Mouse (Mus musculus): ENCODE data around the gene Tnrc6b. TPM values are rescaled to one million over a fixed set of nuclear protein-coding genes. Genes with fewer than 3 reads are reported as not detected.
"Not testable (repeated sequence)": the region's sequence is repeated elsewhere in the genome, so short reads cannot be mapped to it uniquely, and the experiment has no call there.

Gene Tnrc6b
- polyA plus RNA-seq, 1 experiment from 2014 or later, result 40.1 TPM

DNA sequence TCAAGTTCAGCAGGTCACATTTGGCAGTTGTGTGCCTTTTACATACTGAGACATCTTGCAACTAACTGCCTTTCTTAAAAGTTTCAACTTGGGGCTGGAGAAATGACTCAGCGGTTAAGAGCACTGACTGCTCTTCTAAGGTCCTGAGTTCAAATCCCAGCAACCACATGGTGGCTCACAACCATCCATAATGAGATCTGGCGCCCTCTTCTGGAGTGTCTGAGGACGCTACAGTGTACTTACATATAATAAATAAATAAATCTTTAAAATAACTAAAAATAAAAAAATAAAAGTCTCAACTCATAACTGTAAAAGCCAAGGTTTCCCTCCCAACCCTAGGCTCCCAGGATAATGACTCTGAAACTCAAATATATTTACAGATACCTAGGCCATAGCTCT is 141.4 kb downstream of the Tnrc6b start:
- H3K9me3 ChIP-seq (replicated peaks); DNase-seq (ENCODE audit: low spot score); H3K27me3 ChIP-seq (ENCODE audit: low read depth, poor library complexity, severe bottlenecking); H3K27ac ChIP-seq; H3K4me1 ChIP-seq; H3K4me3 ChIP-seq: not testable (repeated sequence)
- 92% methylated on average over 3 of the region's 3 CpGs for WGBS
- peaks cover 36% of the 10 kb centered on the region for H3K36me3 ChIP-seq

DNA sequence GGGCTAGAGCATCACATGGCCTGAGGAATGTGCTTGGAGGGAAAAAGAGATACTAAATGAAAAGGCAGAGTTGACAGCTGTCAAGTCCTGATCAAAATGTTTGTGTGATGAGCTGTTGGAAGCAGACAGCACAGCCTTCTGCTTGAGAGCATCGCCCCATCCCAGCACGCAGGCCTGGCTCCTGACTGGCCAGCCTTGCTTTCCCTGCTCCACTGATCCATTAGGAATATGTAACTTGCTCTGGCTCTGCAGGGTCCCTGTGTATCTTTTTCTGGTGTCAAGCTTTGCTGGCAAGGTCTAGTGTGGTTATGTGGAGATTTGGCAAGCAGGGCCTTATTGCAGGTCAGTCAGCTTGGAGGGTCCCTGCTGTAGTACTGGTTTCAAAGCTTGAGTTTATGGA is 148.3 kb downstream of the Tnrc6b start:
- peaks cover 21% of the 10 kb centered on the region for H3K36me3 ChIP-seq
- no peaks in the 10 kb centered on the region for H3K27me3 ChIP-seq (ENCODE audit: low read depth, poor library complexity, severe bottlenecking)
- H3K27ac ChIP-seq, result no peak overlapping the region
- no peaks in the 10 kb centered on the region for H3K9me3 ChIP-seq (replicated peaks)
- DNase-seq (ENCODE audit: low spot score), result no peak
- no peaks in the 10 kb centered on the region for H3K4me1 ChIP-seq
- H3K4me3 ChIP-seq, result no peak overlapping the region
- WGBS, result 97% methylated on average over 2 of the region's 2 CpGs

DNA sequence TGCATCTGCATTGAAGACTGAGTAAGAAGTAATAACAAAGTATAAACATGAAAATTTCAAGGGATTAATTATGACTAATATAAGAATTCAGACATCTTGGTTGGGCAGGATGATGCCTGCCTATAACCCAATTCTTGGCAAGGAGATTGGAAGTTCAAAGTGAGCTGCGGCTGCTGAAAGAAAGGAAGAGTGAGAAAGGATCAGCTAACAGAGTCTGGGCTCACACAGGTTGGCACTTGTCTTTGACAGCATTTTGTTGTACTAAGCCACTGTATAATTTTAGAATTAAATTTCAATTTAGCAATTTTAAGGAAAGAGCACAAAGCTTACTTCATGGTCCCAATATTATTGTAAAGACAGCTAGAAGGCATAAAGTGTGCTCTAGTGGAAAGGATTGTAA is 150.2 kb downstream of the Tnrc6b start:
- 100% methylated on average over 1 of the region's 1 CpGs for WGBS
- no peak for DNase-seq (ENCODE audit: low spot score)
- no peak overlapping the region for H3K4me3 ChIP-seq
- H3K36me3 ChIP-seq, result peaks cover 37% of the 10 kb centered on the region
- no peaks in the 10 kb centered on the region for H3K9me3 ChIP-seq (replicated peaks)
- H3K4me1 ChIP-seq, result no peaks in the 10 kb centered on the region
- no peaks in the 10 kb centered on the region for H3K27me3 ChIP-seq (ENCODE audit: low read depth, poor library complexity, severe bottlenecking)
- no peak overlapping the region for H3K27ac ChIP-seq

DNA sequence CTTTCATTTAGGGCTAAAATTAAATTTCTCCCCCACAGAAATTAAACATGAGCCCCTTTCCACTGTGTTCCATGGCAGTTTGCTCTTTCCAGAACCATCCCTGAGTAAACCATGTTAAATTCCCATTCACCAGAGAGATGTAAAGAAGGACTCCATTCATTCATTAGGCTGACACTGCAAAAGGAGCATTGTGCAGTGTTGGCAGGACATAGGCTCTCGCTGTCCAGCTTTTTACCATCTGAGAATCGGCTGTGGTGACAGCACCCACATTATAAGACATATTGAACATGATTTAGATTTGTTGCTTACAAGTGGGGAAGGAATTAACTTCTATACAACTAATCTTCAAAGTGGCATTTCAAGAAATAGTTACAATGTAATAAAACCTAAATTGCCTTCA is 150.9 kb downstream of the Tnrc6b start:
- no peak overlapping the region for H3K27ac ChIP-seq

DNA sequence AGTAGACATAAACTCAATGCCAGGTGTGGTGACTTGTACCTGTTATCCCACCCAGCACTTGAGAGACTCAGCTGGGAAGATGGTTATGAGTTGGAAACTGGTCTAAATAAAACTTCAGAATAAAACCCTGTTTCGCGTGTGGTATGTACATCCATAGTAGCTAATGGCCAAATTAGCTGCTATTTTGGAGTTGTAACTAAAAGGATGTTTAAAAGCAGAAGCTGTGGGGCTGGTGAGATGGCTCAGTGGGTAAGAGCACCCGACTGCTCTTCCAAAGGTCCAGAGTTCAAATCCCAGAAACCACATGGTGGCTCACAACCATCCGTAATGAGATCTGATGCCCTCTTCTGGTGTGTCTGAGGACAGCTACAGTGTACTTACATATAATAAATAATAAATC is 157.5 kb downstream of the Tnrc6b start:
- not testable (repeated sequence) for DNase-seq (ENCODE audit: low spot score); H3K27ac ChIP-seq
- 95% methylated on average over 4 of the region's 4 CpGs for WGBS

More for the DNA sequence above, 150.9 kb downstream of the Tnrc6b start:
- Histone ChIP-seq H3K9me3 (replicated peaks) (no peaks in the 10 kb centered on the region), H3K27me3 (ENCODE audit: low read depth, poor library complexity, severe bottlenecking) (no peaks in the 10 kb centered on the region), H3K4me3 (no peak overlapping the region), H3K4me1 (no peaks in the 10 kb centered on the region), H3K36me3 (peaks cover 44% of the 10 kb centered on the region)
- 97% methylated on average over 2 of the region's 2 CpGs for WGBS
- no peak for DNase-seq (ENCODE audit: low spot score)

DNA sequence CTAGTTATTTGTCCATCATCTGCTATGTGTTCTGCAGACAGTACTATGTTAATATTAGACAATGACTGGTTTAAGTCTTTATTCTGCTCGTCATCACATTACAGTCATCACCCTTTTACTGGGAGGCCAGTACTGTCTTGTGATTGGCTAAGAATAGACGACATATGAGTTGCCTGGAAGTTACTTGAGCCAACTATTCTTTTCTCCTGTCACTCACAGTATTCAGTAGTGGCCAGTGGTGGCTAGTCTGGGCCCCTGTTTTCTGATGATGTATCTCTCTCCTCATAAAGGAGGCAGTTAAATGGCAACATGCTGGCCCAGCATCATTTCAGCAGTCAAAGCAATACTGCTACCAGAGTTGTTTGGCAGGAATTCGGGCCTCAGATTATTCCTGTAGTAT is 163.6 kb downstream of the Tnrc6b start:
- Histone ChIP-seq H3K9me3 (replicated peaks) (no peaks in the 10 kb centered on the region), H3K27me3 (ENCODE audit: low read depth, poor library complexity, severe bottlenecking) (no peaks in the 10 kb centered on the region), H3K27ac (no peak overlapping the region), H3K4me1 (no peaks in the 10 kb centered on the region), H3K4me3 (no peak overlapping the region), H3K36me3 (peaks cover 44% of the 10 kb centered on the region)
- WGBS, result 89% methylated on average over 3 of the region's 3 CpGs
- DNase-seq (ENCODE audit: low spot score), result no peak

More for the DNA sequence above, 157.5 kb downstream of the Tnrc6b start:
- H3K4me3 ChIP-seq; H3K9me3 ChIP-seq (replicated peaks); H3K27me3 ChIP-seq (ENCODE audit: low read depth, poor library complexity, severe bottlenecking); H3K4me1 ChIP-seq: not testable (repeated sequence)
- peaks cover 39% of the 10 kb centered on the region for H3K36me3 ChIP-seq

DNA sequence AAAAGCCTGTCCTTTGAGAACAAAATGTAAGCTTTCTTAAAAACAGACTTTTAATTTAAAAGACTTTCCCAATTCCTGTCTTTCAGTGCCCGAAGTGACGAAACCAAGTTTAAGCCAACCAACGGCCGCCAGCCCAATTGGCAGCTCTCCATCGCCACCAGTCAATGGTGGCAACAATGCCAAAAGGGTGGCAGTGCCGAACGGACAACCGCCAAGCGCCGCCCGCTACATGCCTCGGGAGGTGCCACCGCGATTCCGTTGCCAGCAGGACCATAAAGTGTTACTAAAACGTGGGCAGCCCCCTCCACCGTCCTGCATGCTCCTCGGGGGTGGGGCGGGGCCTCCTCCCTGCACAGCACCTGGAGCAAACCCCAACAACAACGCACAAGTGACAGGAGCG is 165.1 kb downstream of the Tnrc6b start:
- Histone ChIP-seq H3K9me3 (replicated peaks) (no peaks in the 10 kb centered on the region), H3K27ac (no peak overlapping the region), H3K4me3 (no peak overlapping the region), H3K27me3 (ENCODE audit: low read depth, poor library complexity, severe bottlenecking) (no peaks in the 10 kb centered on the region), H3K36me3 (peaks cover 58% of the 10 kb centered on the region), H3K4me1 (no peaks in the 10 kb centered on the region)
- DNase-seq (ENCODE audit: low spot score), result no peak
- WGBS, result 86% methylated on average over 21 of the region's 21 CpGs

DNA sequence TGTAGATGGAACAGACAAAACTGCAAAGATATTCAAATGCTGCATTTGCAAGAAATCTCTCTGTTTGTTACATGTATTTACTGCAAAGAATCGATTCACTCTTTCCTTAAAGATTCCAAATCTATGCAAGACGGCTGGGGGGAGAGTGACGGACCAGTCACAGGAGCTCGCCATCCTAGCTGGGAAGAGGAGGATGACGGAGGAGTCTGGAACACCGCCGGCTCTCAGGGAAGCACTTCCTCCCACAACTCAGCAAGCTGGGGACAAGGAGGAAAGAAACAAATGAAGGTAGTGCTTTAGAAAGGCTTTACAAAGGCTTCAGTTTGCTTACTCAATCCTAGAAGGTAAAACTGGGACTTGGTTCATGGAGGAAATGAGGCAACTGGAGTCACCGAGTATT is 173.0 kb downstream of the Tnrc6b start:
- 91% methylated on average over 8 of the region's 8 CpGs for WGBS
- H3K36me3 ChIP-seq, result peaks cover 93% of the 10 kb centered on the region
- H3K4me1 ChIP-seq, result no peaks in the 10 kb centered on the region
- no peaks in the 10 kb centered on the region for H3K9me3 ChIP-seq (replicated peaks)
- H3K27me3 ChIP-seq (ENCODE audit: low read depth, poor library complexity, severe bottlenecking), result no peaks in the 10 kb centered on the region
- H3K27ac ChIP-seq, result no peak overlapping the region
- no peak for DNase-seq (ENCODE audit: low spot score)
- no peak overlapping the region for H3K4me3 ChIP-seq

DNA sequence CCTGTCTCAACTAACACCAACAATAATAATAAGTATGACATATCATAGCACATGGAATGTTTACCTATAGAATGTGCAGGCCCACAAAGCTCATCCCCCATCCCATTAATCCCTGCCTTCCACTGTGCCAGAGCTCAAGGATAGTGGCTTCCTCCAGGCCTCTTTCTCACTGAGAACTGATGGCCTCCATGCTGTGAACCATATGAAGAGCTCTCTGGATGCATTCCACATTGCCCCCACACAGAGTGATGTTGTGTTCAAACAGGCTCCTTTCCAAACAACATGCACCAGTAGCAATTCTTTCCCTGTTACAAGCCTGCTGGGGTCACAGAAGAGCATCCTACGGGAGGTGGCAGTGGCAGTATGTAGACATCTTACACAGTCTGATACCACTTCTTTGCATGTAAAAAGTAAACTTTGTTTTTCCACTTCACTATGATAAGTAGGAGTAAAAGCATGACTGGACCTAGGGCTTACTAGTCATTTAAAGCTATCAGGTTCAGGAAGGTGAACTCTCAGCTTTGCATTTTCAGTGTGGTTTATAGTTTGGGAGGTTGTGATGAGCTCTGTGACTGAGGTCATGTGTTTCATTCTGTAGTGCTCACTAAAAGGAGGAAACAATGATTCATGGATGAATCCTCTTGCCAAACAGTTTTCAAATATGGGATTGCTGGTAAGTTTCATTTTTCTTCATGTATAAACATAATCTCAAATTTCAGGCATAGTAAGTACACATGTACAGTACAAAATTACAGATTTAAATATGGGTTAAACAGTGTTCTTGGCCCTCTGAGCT is 175.4 kb downstream of the Tnrc6b start:
- 90% methylated on average over 1 of the region's 1 CpGs for WGBS
- no peaks in the 10 kb centered on the region for H3K4me1 ChIP-seq
- DNase-seq (ENCODE audit: low spot score), result no peak
- H3K9me3 ChIP-seq (replicated peaks), result no peaks in the 10 kb centered on the region
- no peaks in the 10 kb centered on the region for H3K27me3 ChIP-seq (ENCODE audit: low read depth, poor library complexity, severe bottlenecking)
- no peak overlapping the region for H3K27ac ChIP-seq
- peaks cover 93% of the 10 kb centered on the region for H3K36me3 ChIP-seq
- no peak overlapping the region for H3K4me3 ChIP-seq

DNA sequence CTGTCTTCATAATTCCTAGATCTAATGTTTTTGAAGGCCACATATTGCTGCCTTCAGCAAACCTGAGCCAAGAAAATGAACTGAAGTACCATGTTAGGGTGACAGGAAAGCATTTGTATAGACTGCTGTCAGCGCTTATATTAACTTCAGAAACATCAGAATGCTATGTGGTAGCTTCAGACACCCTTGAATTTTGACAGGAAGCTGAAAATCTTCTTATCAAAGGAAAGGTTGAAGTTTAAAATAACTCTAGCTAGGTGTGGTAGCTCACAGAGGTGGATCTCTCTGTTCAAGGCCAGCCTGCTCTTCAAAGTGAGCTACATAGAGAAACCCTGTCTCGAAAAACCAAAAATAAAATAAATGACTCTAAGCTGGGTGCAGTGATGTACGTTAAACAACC is 181.2 kb downstream of the Tnrc6b start:
- no peaks in the 10 kb centered on the region for H3K4me1 ChIP-seq
- H3K4me3 ChIP-seq, result no peak overlapping the region
- H3K9me3 ChIP-seq (replicated peaks), result no peaks in the 10 kb centered on the region
- DNase-seq (ENCODE audit: low spot score), result no peak
- peaks cover 96% of the 10 kb centered on the region for H3K36me3 ChIP-seq
- H3K27me3 ChIP-seq (ENCODE audit: low read depth, poor library complexity, severe bottlenecking), result no peaks in the 10 kb centered on the region
- 94% methylated on average over 3 of the region's 3 CpGs for WGBS
- no peak overlapping the region for H3K27ac ChIP-seq

DNA sequence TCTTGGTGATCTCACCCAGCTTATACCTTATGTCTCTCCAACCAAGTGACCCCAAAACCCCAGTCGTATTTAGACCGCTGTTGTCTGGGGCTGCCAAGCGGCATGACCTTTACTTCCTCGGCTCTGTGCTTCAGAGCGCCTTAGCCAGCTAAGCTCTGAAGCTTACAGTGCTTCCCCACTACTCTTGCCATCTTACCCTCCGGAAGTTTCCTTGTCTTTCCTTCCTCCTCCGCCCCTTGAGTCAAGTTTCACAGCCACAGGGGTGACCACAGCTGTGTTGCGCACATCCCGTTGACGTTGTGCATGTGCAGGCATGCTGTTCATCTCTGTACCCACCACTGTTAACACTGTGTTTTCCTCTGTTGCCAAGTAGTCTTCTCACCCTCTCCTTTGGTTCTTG is 185.6 kb downstream of the Tnrc6b start:
- Histone ChIP-seq H3K27ac (no peak overlapping the region), H3K36me3 (peaks cover 95% of the 10 kb centered on the region)
- no peak for DNase-seq (ENCODE audit: low spot score)

DNA sequence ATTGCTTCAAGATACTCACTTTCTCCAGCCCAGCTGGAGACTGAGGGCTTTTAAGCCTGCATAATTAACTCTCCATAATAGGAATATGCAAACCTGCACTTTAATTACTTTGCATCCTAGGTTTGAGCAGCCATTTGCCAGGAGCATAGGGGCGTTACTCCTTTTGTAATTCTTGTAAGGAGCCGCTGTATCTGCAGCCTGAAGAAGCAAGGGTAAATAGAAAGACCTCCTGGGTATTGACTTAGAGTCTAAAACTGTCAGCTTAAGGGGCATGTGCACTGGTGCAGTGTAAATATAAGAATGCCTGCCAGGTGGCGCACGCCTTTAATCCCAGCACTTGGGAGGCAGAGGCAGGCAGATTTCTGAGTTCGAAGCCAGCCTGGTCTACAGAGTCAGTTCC is 186.8 kb downstream of the Tnrc6b start:
- Histone ChIP-seq H3K4me1 (no peaks in the 10 kb centered on the region), H3K9me3 (replicated peaks) (no peaks in the 10 kb centered on the region), H3K27me3 (ENCODE audit: low read depth, poor library complexity, severe bottlenecking) (no peaks in the 10 kb centered on the region), H3K36me3 (peaks cover 99% of the 10 kb centered on the region), H3K4me3 (no peak overlapping the region), H3K27ac (no peak overlapping the region)
- DNase-seq (ENCODE audit: low spot score), result no peak
- 93% methylated on average over 5 of the region's 5 CpGs for WGBS

More for the DNA sequence above, 185.6 kb downstream of the Tnrc6b start:
- H3K4me1 ChIP-seq, result no peaks in the 10 kb centered on the region
- H3K9me3 ChIP-seq (replicated peaks), result no peaks in the 10 kb centered on the region
- no peaks in the 10 kb centered on the region for H3K27me3 ChIP-seq (ENCODE audit: low read depth, poor library complexity, severe bottlenecking)
- H3K4me3 ChIP-seq, result no peak overlapping the region
- 90% methylated on average over 10 of the region's 10 CpGs for WGBS

DNA sequence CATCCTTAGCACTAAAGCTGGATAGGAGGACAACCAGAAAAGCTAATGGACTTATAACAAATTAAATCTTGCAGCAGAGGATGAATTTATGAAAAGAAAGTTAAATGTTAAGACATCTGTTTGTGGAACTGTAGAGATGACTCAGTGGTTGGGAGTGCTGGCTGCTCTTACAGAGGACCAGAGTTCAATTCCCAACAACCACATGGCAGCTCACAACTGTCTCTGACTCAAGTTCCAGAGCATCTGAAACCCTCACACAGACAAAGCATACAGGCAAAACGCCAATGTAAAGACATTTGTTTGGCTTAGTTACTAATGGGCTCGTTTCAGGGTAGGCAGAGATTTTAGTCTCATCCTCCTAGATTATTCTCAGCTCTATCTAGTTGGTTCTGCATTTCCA is 188.7 kb downstream of the Tnrc6b start:
- 94% methylated on average over 2 of the region's 2 CpGs for WGBS
- H3K4me1 ChIP-seq, result no peaks in the 10 kb centered on the region
- H3K9me3 ChIP-seq (replicated peaks), result no peaks in the 10 kb centered on the region
- peaks cover 99% of the 10 kb centered on the region for H3K36me3 ChIP-seq
- no peak overlapping the region for H3K27ac ChIP-seq
- H3K4me3 ChIP-seq, result no peak overlapping the region
- no peak for DNase-seq (ENCODE audit: low spot score)
- H3K27me3 ChIP-seq (ENCODE audit: low read depth, poor library complexity, severe bottlenecking), result no peaks in the 10 kb centered on the region

Data from limb, embryonic 10.5 days (tissue).